Mouse (Mus musculus) stomach, embryonic 15.5 days (tissue): ENCODE measurements around the gene Sema4c. TPM values are rescaled to one million over a fixed set of nuclear protein-coding genes. Genes with fewer than 3 reads are reported as not detected.

Experiments used
- ATAC-seq: fragments of 200-750 bp; cut with Nextera tagmentation; 2 replicates; pipeline ENCODE4 v1.8.0; 2017; ENCODE audit warnings: low read depth, moderate number of reproducible peaks, moderate TSS enrichment; ENCODE audit not compliant: insufficient read depth, low FRiP score
- H3K27ac ChIP-seq: fragments of 300-500 bp; sonication (generic); 2 replicates; pipeline ENCODE4 v1.5.1; 2015; ENCODE audit warnings: mild to moderate bottlenecking, inconsistent platforms
- H3K27me3 ChIP-seq: fragments of 300-500 bp; sonication (generic); replicated peaks from 2 replicates; pipeline ENCODE4 v1.6.1; 2015; ENCODE audit warnings: inconsistent platforms
- H3K36me3 ChIP-seq: fragments of 300-500 bp; sonication (generic); 2 replicates; pipeline ENCODE4 v1.6.1; 2015; ENCODE audit warnings: inconsistent platforms
- H3K4me1 ChIP-seq: fragments of 300-500 bp; sonication (generic); 2 replicates; pipeline ENCODE4 v1.6.1; 2015; ENCODE audit warnings: inconsistent platforms
- H3K4me2 ChIP-seq: fragments of 300-500 bp; sonication (generic); 2 replicates; pipeline ENCODE4 v1.6.1; 2015; ENCODE audit warnings: mild to moderate bottlenecking, inconsistent platforms
- H3K4me3 ChIP-seq: fragments of 300-500 bp; sonication (generic); replicated peaks from 2 replicates; pipeline ENCODE4 v1.5.1; 2015; ENCODE audit warnings: inconsistent platforms
- H3K9ac ChIP-seq: fragments of 300-500 bp; sonication (generic); 2 replicates; pipeline ENCODE4 v1.6.1; 2015; ENCODE audit warnings: inconsistent platforms
- H3K9me3 ChIP-seq: fragments of 300-500 bp; sonication (generic); 2 replicates; pipeline ENCODE4 v1.6.1; 2016; ENCODE audit warnings: inconsistent platforms
- WGBS: fragments of 180-500 bp; shearing (Covaris S2); methylation state at CpG from one replicate; pipeline ENCODE4 v1.1.7; 2015; 5-methylcytosine and 5-hydroxymethylcytosine counted together
- polyA plus RNA-seq: library from polyadenylated mRNA; unstranded; fragments of >200 nt; fragmentation: Nextera tagmentation; extraction: Ambion mirVana; gene quantifications from 2 replicates; pipeline ENCODE4 v1.2.1, GENCODE M21; 2015

The Sema4c gene
- polyA plus RNA-seq, 1 experiment from 2014 or later, result 13.6 TPM

GRCm38 (mm10) chr1:36574196-36574955 lies 16.2 kb upstream of the Sema4c start:
- 0 out of 2 replicates have a peak overlapping the region, but pooled peaks have one; percentile 2 for H3K9ac ChIP-seq
- H3K9me3 ChIP-seq, result no peaks in the 10 kb centered on the region
- no peak overlapping the region for H3K4me2 ChIP-seq
- H3K27me3 ChIP-seq, result no peaks in the 10 kb centered on the region
- no peaks in the 10 kb centered on the region for H3K36me3 ChIP-seq
- peak; percentile 36; the same call in 1 of the 2 replicates for ATAC-seq
- H3K4me3 ChIP-seq, result no peak overlapping the region
- peak overlapping the region; percentile 85 for H3K27ac ChIP-seq
- peaks cover 49% of the 10 kb centered on the region for H3K4me1 ChIP-seq
- 68% methylated on average over 5 of the region's 5 CpGs for WGBS

GRCm38 (mm10) chr1:36573524-36573923 lies 15.4 kb upstream of the Sema4c start:
- WGBS, result 69% methylated on average over 8 of the region's 8 CpGs
- Histone ChIP-seq H3K4me3 (no peak overlapping the region), H3K27me3 (no peaks in the 10 kb centered on the region), H3K4me2 (no peak overlapping the region), H3K9me3 (no peaks in the 10 kb centered on the region), H3K9ac (no peak overlapping the region), H3K27ac (peak overlapping the region; percentile 85), H3K36me3 (no peaks in the 10 kb centered on the region), H3K4me1 (peaks cover 55% of the 10 kb centered on the region)
- ATAC-seq, result no peak

GRCm38 (mm10) chr1:36572709-36573108 lies 14.6 kb upstream of the Sema4c start:
- H3K4me1 ChIP-seq, result peaks cover 64% of the 10 kb centered on the region
- ATAC-seq, result no peak
- H3K9ac ChIP-seq, result no peak overlapping the region
- no peak overlapping the region for H3K4me2 ChIP-seq
- no peaks in the 10 kb centered on the region for H3K36me3 ChIP-seq
- H3K4me3 ChIP-seq, result no peak overlapping the region
- whole genome bisulfite sequencing, result 63% methylated on average over 1 of the region's 1 CpGs
- H3K27me3 ChIP-seq, result no peaks in the 10 kb centered on the region
- H3K27ac ChIP-seq, result 0 out of 2 replicates have a peak overlapping the region, but pooled peaks have one; percentile 85
- H3K9me3 ChIP-seq, result no peaks in the 10 kb centered on the region

- H3K36me3 ChIP-seq, result no peaks in the 10 kb centered on the region
- peak overlapping the region; percentile 41; the same call in 1 of the 2 replicates for H3K27ac ChIP-seq
- no peak for ATAC-seq
- 48% methylated on average over 2 of the region's 2 CpGs for WGBS
- H3K9ac ChIP-seq, result no peak overlapping the region
- peaks cover 63% of the 10 kb centered on the region for H3K4me1 ChIP-seq
- H3K9me3 ChIP-seq, result no peaks in the 10 kb centered on the region
- no peaks in the 10 kb centered on the region for H3K27me3 ChIP-seq
- no peak overlapping the region for H3K4me2 ChIP-seq
- no peak overlapping the region for H3K4me3 ChIP-seq
Measured at GRCm38 (mm10) chr1:36572140-36572700, 14.1 kb upstream of the Sema4c start.

- no peak overlapping the region for H3K4me3 ChIP-seq
- H3K4me1 ChIP-seq, result peaks cover 57% of the 10 kb centered on the region
- H3K36me3 ChIP-seq, result no peaks in the 10 kb centered on the region
- no peak overlapping the region for H3K9ac ChIP-seq
- peak overlapping the region; percentile 41; the same call in 1 of the 2 replicates for H3K27ac ChIP-seq
- H3K27me3 ChIP-seq, result no peaks in the 10 kb centered on the region
- no peak for ATAC-seq
- 49% methylated on average over 6 of the region's 6 CpGs for WGBS
- H3K9me3 ChIP-seq, result no peaks in the 10 kb centered on the region
- H3K4me2 ChIP-seq, result no peak overlapping the region
Measured at GRCm38 (mm10) chr1:36571627-36572026, 13.5 kb upstream of the Sema4c start.

- WGBS, result 83% methylated on average over 5 of the region's 5 CpGs
- Histone ChIP-seq H3K27ac (0 out of 2 replicates have a peak overlapping the region, but pooled peaks have one; percentile 74), H3K4me2 (no peak overlapping the region), H3K4me3 (no peak overlapping the region), H3K36me3 (no peaks in the 10 kb centered on the region), H3K27me3 (no peaks in the 10 kb centered on the region), H3K4me1 (peaks cover 49% of the 10 kb centered on the region), H3K9ac (no peak overlapping the region), H3K9me3 (no peaks in the 10 kb centered on the region)
- ATAC-seq, result 0 out of 2 replicates have a peak, but pooled peaks have one; percentile 9
Measured at GRCm38 (mm10) chr1:36570320-36570719, 12.2 kb upstream of the Sema4c start.

GRCm38 (mm10) chr1:36569694-36570276 lies 11.6 kb upstream of the Sema4c start:
- no peak for ATAC-seq
- WGBS, result 46% methylated on average over 7 of the region's 7 CpGs
- H3K36me3 ChIP-seq, result no peaks in the 10 kb centered on the region
- peak overlapping the region; percentile 74 for H3K27ac ChIP-seq
- H3K4me3 ChIP-seq, result no peak overlapping the region
- no peak overlapping the region for H3K9ac ChIP-seq
- no peaks in the 10 kb centered on the region for H3K27me3 ChIP-seq
- no peak overlapping the region for H3K4me2 ChIP-seq
- peaks cover 48% of the 10 kb centered on the region for H3K4me1 ChIP-seq
- no peaks in the 10 kb centered on the region for H3K9me3 ChIP-seq

- no peak overlapping the region for H3K4me3 ChIP-seq
- H3K27me3 ChIP-seq, result no peaks in the 10 kb centered on the region
- WGBS, result 53% methylated on average over 4 of the region's 4 CpGs
- H3K4me1 ChIP-seq, result peaks cover 38% of the 10 kb centered on the region
- no peak for ATAC-seq
- no peaks in the 10 kb centered on the region for H3K36me3 ChIP-seq
- H3K4me2 ChIP-seq, result no peak overlapping the region
- H3K9me3 ChIP-seq, result no peaks in the 10 kb centered on the region
- H3K9ac ChIP-seq, result no peak overlapping the region
- H3K27ac ChIP-seq, result peak overlapping the region; percentile 74
Measured at GRCm38 (mm10) chr1:36568776-36569175, 10.6 kb upstream of the Sema4c start.

- H3K9ac ChIP-seq, result no peak overlapping the region
- H3K9me3 ChIP-seq, result no peaks in the 10 kb centered on the region
- H3K4me1 ChIP-seq, result peaks cover 34% of the 10 kb centered on the region
- no peak for ATAC-seq
- H3K36me3 ChIP-seq, result no peaks in the 10 kb centered on the region
- no peak overlapping the region for H3K4me2 ChIP-seq
- peak overlapping the region; percentile 74 for H3K27ac ChIP-seq
- H3K27me3 ChIP-seq, result no peaks in the 10 kb centered on the region
- H3K4me3 ChIP-seq, result no peak overlapping the region
- 39% methylated on average over 21 of the region's 21 CpGs for WGBS
Measured at GRCm38 (mm10) chr1:36567818-36568603, 9.9 kb upstream of the Sema4c start.

- ATAC-seq, result no peak
- H3K4me3 ChIP-seq, result no peak overlapping the region
Measured at GRCm38 (mm10) chr1:36566425-36566824, 8.3 kb upstream of the Sema4c start.

GRCm38 (mm10) chr1:36564101-36564500 lies 6.0 kb upstream of the Sema4c start:
- Histone ChIP-seq H3K4me3 (no peak overlapping the region), H3K4me2 (no peak overlapping the region), H3K36me3 (no peaks in the 10 kb centered on the region), H3K27ac (no peak overlapping the region), H3K9me3 (no peaks in the 10 kb centered on the region), H3K27me3 (no peaks in the 10 kb centered on the region), H3K4me1 (peaks cover 32% of the 10 kb centered on the region), H3K9ac (no peak overlapping the region)
- ATAC-seq, result no peak
- 72% methylated on average over 6 of the region's 6 CpGs for WGBS

More at GRCm38 (mm10) chr1:36566425-36566824, 8.3 kb upstream of the Sema4c start:
- H3K9ac ChIP-seq, result no peak overlapping the region
- no peak overlapping the region for H3K4me2 ChIP-seq
- H3K27me3 ChIP-seq, result no peaks in the 10 kb centered on the region
- H3K36me3 ChIP-seq, result no peaks in the 10 kb centered on the region
- H3K9me3 ChIP-seq, result no peaks in the 10 kb centered on the region
- peaks cover 38% of the 10 kb centered on the region for H3K4me1 ChIP-seq
- H3K27ac ChIP-seq, result no peak overlapping the region
- WGBS, result 21% methylated on average over 2 of the region's 2 CpGs
